Mouse (Mus musculus): Measurements from ENCODE around the gene Tbc1d19.

Tbc1d19 gene

DNA sequence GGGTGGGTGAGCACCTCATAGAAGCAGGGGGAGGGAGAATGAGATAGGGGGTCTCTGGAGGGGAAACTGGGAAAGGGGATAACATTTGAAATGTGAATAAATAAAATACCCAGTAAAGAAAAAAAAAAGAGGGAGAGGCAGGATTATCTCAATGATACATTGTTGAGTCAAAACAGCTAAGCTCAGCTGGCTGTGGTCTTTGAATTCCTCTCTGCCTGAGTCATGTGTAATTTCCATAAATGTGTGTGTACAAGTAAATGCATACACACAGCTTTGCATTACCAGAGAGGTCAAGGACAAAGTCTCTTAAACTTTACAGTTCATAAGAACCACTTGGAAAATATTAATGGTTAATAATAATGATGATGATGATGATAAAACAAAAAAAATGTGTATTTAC is 143.8 kb downstream of the Tbc1d19 start:
- no peak for DNase-seq (ENCODE audit: low spot score)
